Mouse (Mus musculus) MEL (cell line): Measurements from ENCODE around the gene Plcg2. TPM values are rescaled to one million over a fixed set of nuclear protein-coding genes. Genes with fewer than 3 reads are reported as not detected.

Experiments
- DNase-seq: peaks from one replicate; pipeline ENCODE4 v3.0.0; 2011; ENCODE audit warnings: low read depth, low spot score
- H3K27ac ChIP-seq: 2 replicates; pipeline ENCODE4 v1.5.1; 2012; ENCODE audit warnings: low read depth, mild to moderate bottlenecking, control low read depth, low read length, moderate library complexity; ENCODE audit not compliant: control insufficient read depth
- H3K27me3 ChIP-seq, 2 experiments: fragments of 150-350 bp in 1 of 2; sonication (generic) in 1 of 2; 2 replicates each; pipeline ENCODE4 v1.6.1; 2012; ENCODE audit warnings: low read length in 2 of 2, mild to moderate bottlenecking in 2 of 2, improper control_type of control experiment in 1 of 2, moderate library complexity in 1 of 2; ENCODE audit not compliant: insufficient read depth in 2 of 2, control insufficient read depth in 1 of 2
- H3K36me3 ChIP-seq, 2 experiments: 2 replicates each; pipeline ENCODE4 v1.6.1; 2012 to 2014; ENCODE audit warnings: low read length in 2 of 2, improper control_type of control experiment in 1 of 2, inconsistent platforms in 1 of 2, mild to moderate bottlenecking in 1 of 2; ENCODE audit not compliant: insufficient read depth in 2 of 2, control insufficient read depth in 1 of 2
- H3K4me1 ChIP-seq, 2 experiments: fragments of 150-350 bp in 1 of 2; sonication (generic) in 1 of 2; 2 replicates each; pipeline ENCODE4 v1.6.1; 2012; ENCODE audit warnings: low read length in 2 of 2, improper control_type of control experiment in 1 of 2, mild to moderate bottlenecking in 1 of 2; ENCODE audit not compliant: insufficient read depth in 2 of 2, control insufficient read depth in 1 of 2
- H3K4me3 ChIP-seq, 2 experiments: fragments of 150-350 bp in 1 of 2; sonication (generic) in 1 of 2; 2 replicates each; pipeline ENCODE4 v1.5.1; 2012; ENCODE audit warnings: low read depth in 2 of 2, low read length in 2 of 2, mild to moderate bottlenecking in 2 of 2, moderate library complexity in 2 of 2, control low read depth in 1 of 2, improper control_type of control experiment in 1 of 2; ENCODE audit not compliant: control insufficient read depth in 1 of 2, insufficient read depth in 1 of 2
- H3K79me2 ChIP-seq: 2 replicates; pipeline ENCODE4 v1.6.1; 2012; ENCODE audit warnings: mild to moderate bottlenecking, low read length, moderate library complexity; ENCODE audit not compliant: control insufficient read depth, poor library complexity, insufficient read depth
- H3K9ac ChIP-seq: 2 replicates; pipeline ENCODE4 v1.6.1; 2012; ENCODE audit warnings: low read depth, mild to moderate bottlenecking, control low read depth, low read length, moderate library complexity; ENCODE audit not compliant: control insufficient read depth, poor library complexity, severe bottlenecking
- H3K9me3 ChIP-seq: fragments of 150-350 bp; sonication (generic); replicated peaks from 2 replicates; pipeline ENCODE4 v1.6.1; 2012; ENCODE audit warnings: mild to moderate bottlenecking, low read length, improper control_type of control experiment, moderate library complexity; ENCODE audit not compliant: insufficient read depth
- BHLHE40 ChIP-seq: IDR thresholded peaks from 2 replicates; pipeline ENCODE4 v1.6.1; 2012; ENCODE audit warnings: low read depth, mild to moderate bottlenecking, inconsistent platforms, low read length, improper control_type of control experiment, borderline replicate concordance
- GABPA ChIP-seq: IDR thresholded peaks from 2 replicates; pipeline ENCODE4 v1.6.1; 2012; ENCODE audit warnings: low read depth, mild to moderate bottlenecking, inconsistent platforms, low read length, improper control_type of control experiment, moderate library complexity
- HCFC1 ChIP-seq: IDR thresholded peaks from 2 replicates; pipeline ENCODE4 v1.6.1; 2012; ENCODE audit warnings: low read depth, mild to moderate bottlenecking, inconsistent platforms, low read length, improper control_type of control experiment, moderate library complexity
- MAFK ChIP-seq: IDR thresholded peaks from 2 replicates; pipeline ENCODE4 v1.6.1; 2011; ENCODE audit warnings: low read depth, mild to moderate bottlenecking, low read length, improper control_type of control experiment, borderline replicate concordance
- MAZ ChIP-seq: IDR thresholded peaks from 2 replicates; pipeline ENCODE4 v1.6.1; 2012; ENCODE audit warnings: low read depth, mild to moderate bottlenecking, inconsistent platforms, low read length, improper control_type of control experiment
- MEF2A ChIP-seq: IDR thresholded peaks from 2 replicates; pipeline ENCODE4 v1.6.1; 2014; ENCODE audit warnings: low read depth, mild to moderate bottlenecking, inconsistent platforms, low read length, improper control_type of control experiment; ENCODE audit not compliant: poor library complexity, insufficient replicate concordance, severe bottlenecking; ENCODE audit errors: extremely low read depth
- MXI1 ChIP-seq: IDR thresholded peaks from 2 replicates; pipeline ENCODE4 v1.6.1; 2011; ENCODE audit warnings: mild to moderate bottlenecking, low read depth, low read length, improper control_type of control experiment
- MYC ChIP-seq: IDR thresholded peaks from 2 replicates; pipeline ENCODE4 v1.6.1; 2011; ENCODE audit warnings: low read depth, mild to moderate bottlenecking, low read length, improper control_type of control experiment, moderate library complexity
- RAD21 ChIP-seq: IDR thresholded peaks from 2 replicates; pipeline ENCODE4 v1.6.1; 2011; ENCODE audit warnings: mild to moderate bottlenecking, low read depth, low read length, improper control_type of control experiment
- RCOR1 ChIP-seq: IDR thresholded peaks from 2 replicates; pipeline ENCODE4 v1.6.1; 2012; ENCODE audit warnings: low read depth, mild to moderate bottlenecking, inconsistent platforms, low read length, improper control_type of control experiment
- SMC3 ChIP-seq: IDR thresholded peaks from 2 replicates; pipeline ENCODE4 v1.6.1; 2011; ENCODE audit warnings: low read depth, low read length, improper control_type of control experiment
- TAL1 ChIP-seq: IDR thresholded peaks from 2 replicates; pipeline ENCODE4 v1.6.1; 2012; ENCODE audit warnings: mild to moderate bottlenecking, inconsistent platforms, low read length, moderate library complexity, mixed read lengths
- ZC3H11A ChIP-seq: IDR thresholded peaks from 2 replicates; pipeline ENCODE4 v1.6.1; 2012; ENCODE audit warnings: low read depth, mild to moderate bottlenecking, inconsistent platforms, low read length, improper control_type of control experiment
- polyA plus RNA-seq, 2 experiments: library from polyadenylated mRNA; stranded (reverse) in 1 of 2; unstranded in 1 of 2; fragments of >175 nt in 1 of 2; fragments of >200 nt in 1 of 2; gene quantifications; 2 replicates each; pipeline versions ENCODE4 v1.2.1 to v1.2.4; 2012; ENCODE audit warnings: low replicate concordance in 2 of 2, low read depth in 1 of 2; ENCODE audit not compliant: insufficient read length in 2 of 2, insufficient read depth in 1 of 2, missing spikeins in 1 of 2
- total RNA-seq: library from RNA; depleted of rRNA; stranded (reverse); fragments of 300-350 nt; gene quantifications from 2 replicates; pipeline ENCODE4 v1.2.3, GENCODE M21; 2012; rRNA removed

The Plcg2 gene
- total and polyA plus RNA-seq, 3 experiments, result 21.0 to 78.7 (median 23.3) TPM

DNA sequence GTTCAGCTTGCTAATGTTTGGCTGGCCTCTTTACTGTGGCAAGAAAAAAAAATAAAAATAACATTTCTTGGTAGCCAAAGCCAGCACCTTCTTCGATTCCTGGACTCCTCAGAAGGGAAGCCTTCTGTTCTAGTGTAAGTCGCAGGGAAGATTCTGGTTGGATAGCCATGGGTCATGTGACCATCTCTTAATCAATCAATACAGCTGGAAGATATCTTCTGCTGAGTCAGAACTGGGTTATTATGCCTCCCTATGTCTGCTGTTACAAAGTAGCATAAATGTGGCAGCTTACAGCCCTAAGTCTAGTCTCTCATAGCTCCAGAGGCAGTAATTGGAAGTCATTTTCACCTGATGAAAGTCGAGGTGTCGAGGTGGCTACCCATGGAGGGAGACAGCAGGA is 180.6 kb downstream of the Plcg2 start:
- no peak for TF ChIP-seq MAZ
- TF ChIP-seq RAD21, result no peak
- TF ChIP-seq MAFK, result no peak
- Histone ChIP-seq H3K4me3 (no peak overlapping the region), H3K36me3 (no peaks in the 10 kb centered on the region), H3K79me2 (no peaks in the 10 kb centered on the region), H3K9ac (no peak overlapping the region), H3K4me1 (no peaks in the 10 kb centered on the region), H3K27me3 (no peaks in the 10 kb centered on the region), H3K27ac (no peak overlapping the region), H3K9me3 (no peaks in the 10 kb centered on the region)
- no peak for DNase-seq

GRCm38 (mm10) chr8:117683925-117684472 is 185.9 kb downstream of the Plcg2 start:
- H3K27me3 ChIP-seq, result no peaks in the 10 kb centered on the region
- H3K4me3 ChIP-seq, result no peak overlapping the region
- H3K79me2 ChIP-seq, result no peaks in the 10 kb centered on the region
- DNase-seq, result no peak
- H3K4me1 ChIP-seq, result no peaks in the 10 kb centered on the region
- no peak for TF ChIP-seq GABPA
- TF ChIP-seq ZC3H11A, result no peak
- TF ChIP-seq MXI1, result no peak
- no peaks in the 10 kb centered on the region for H3K36me3 ChIP-seq
- no peak overlapping the region for H3K9ac ChIP-seq
- H3K9me3 ChIP-seq, result no peaks in the 10 kb centered on the region
- H3K27ac ChIP-seq, result no peak overlapping the region

- no peaks in the 10 kb centered on the region for H3K9me3 ChIP-seq
- no peak for DNase-seq
Observed at GRCm38 (mm10) chr8:117684504-117684903, 186.4 kb downstream of the Plcg2 start.

More at GRCm38 (mm10) chr8:117684504-117684903, 186.4 kb downstream of the Plcg2 start:
- H3K4me3 ChIP-seq, result no peak overlapping the region
- no peak overlapping the region for H3K9ac ChIP-seq
- no peaks in the 10 kb centered on the region for H3K36me3 ChIP-seq
- TF ChIP-seq MAFK (no peak), TAL1 (no peak), SMC3 (no peak), MYC (no peak), BHLHE40 (no peak), MEF2A (no peak), RCOR1 (no peak), HCFC1 (no peak), MAZ (no peak)
- peaks cover 0 to 1% of the 10 kb centered on the region in 2 experiments; a peak in 1 of 4 replicates for H3K27me3 ChIP-seq
- no peak overlapping the region for H3K27ac ChIP-seq
- H3K4me1 ChIP-seq, result no peaks in the 10 kb centered on the region
- H3K79me2 ChIP-seq, result no peaks in the 10 kb centered on the region

Other genes starting within 250 kb of the Plcg2 start
- gene Cmip, start 241.2 kb upstream of the Plcg2 start, total RNA-seq, result 17.0 and 20.8 TPM in 2 replicates
- gene Cmip, start 241.2 kb upstream of the Plcg2 start, polyA plus RNA-seq, result 10 to 100 TPM in 1 of 2 experiments, not detected in 1; 71.8 TPM
- not detected in 2 replicates for gene Sdr42e1, start 175.4 kb downstream of the Plcg2 start, total RNA-seq
- not detected for gene Sdr42e1, start 175.4 kb downstream of the Plcg2 start, polyA plus RNA-seq
- gene Hsd17b2, start 203.6 kb downstream of the Plcg2 start, total RNA-seq, result not detected in 2 replicates
- gene Hsd17b2, start 203.6 kb downstream of the Plcg2 start, polyA plus RNA-seq, result not detected